Mouse (Mus musculus): ENCODE measurements around the gene Parvg. TPM values are rescaled to one million over a fixed set of nuclear protein-coding genes. Genes with fewer than 3 reads are reported as not detected.

Gene Parvg
- polyA plus RNA-seq, 1 experiment from 2014 or later = 9.4 TPM

- 60% methylated on average over 3 of the region's 3 CpGs for WGBS (ENCODE audit: insufficient replicate concordance)
These were observed 40.9 kb downstream of the Parvg start for GRCm38 (mm10) chr15:84364746-84365145.

GRCm38 (mm10) chr15:84365675-84366381 lies 42.0 kb downstream of the Parvg start:
- DNase-seq (no peak), ATAC-seq (ENCODE audit: low read depth) (no peak)
- no peak overlapping the region for H3K4me2 ChIP-seq
- H3K27me3 ChIP-seq = no peaks in the 10 kb centered on the region
- WGBS (ENCODE audit: insufficient replicate concordance) = 72% methylated on average over 17 of the region's 17 CpGs
- H3K36me3 ChIP-seq = no peaks in the 10 kb centered on the region
- H3K9me3 ChIP-seq (replicated peaks) = no peaks in the 10 kb centered on the region
- H3K4me1 ChIP-seq (replicated peaks) = no peaks in the 10 kb centered on the region
- no peak overlapping the region for H3K27ac ChIP-seq
- no peak overlapping the region for H3K9ac ChIP-seq
- no peak overlapping the region for H3K4me3 ChIP-seq (replicated peaks)

More at GRCm38 (mm10) chr15:84364746-84365145, 40.9 kb downstream of the Parvg start:
- Histone ChIP-seq H3K4me1 (replicated peaks) (no peaks in the 10 kb centered on the region), H3K9me3 (replicated peaks) (no peaks in the 10 kb centered on the region), H3K36me3 (no peaks in the 10 kb centered on the region), H3K27me3 (no peaks in the 10 kb centered on the region), H3K9ac (no peak overlapping the region), H3K4me3 (replicated peaks) (no peak overlapping the region), H3K4me2 (no peak overlapping the region), H3K27ac (no peak overlapping the region)
- ATAC-seq (ENCODE audit: low read depth) (no peak), DNase-seq (no peak)

- H3K27ac ChIP-seq = no peak overlapping the region
- no peak for ATAC-seq (ENCODE audit: low read depth)
- no peak for DNase-seq
- WGBS (ENCODE audit: insufficient replicate concordance) = 81% methylated on average over 10 of the region's 10 CpGs
- H3K4me1 ChIP-seq (replicated peaks) = no peaks in the 10 kb centered on the region
- no peak overlapping the region for H3K4me2 ChIP-seq
- H3K4me3 ChIP-seq (replicated peaks) = no peak overlapping the region
- H3K9ac ChIP-seq = no peak overlapping the region
- H3K27me3 ChIP-seq = no peaks in the 10 kb centered on the region
- no peaks in the 10 kb centered on the region for H3K36me3 ChIP-seq
- H3K9me3 ChIP-seq (replicated peaks) = no peaks in the 10 kb centered on the region
These were observed 42.8 kb downstream of the Parvg start for GRCm38 (mm10) chr15:84366574-84366989.

- H3K36me3 ChIP-seq = no peaks in the 10 kb centered on the region
- 61% methylated on average over 8 of the region's 8 CpGs for WGBS (ENCODE audit: insufficient replicate concordance)
- DNase-seq = no peak
- no peaks in the 10 kb centered on the region for H3K4me1 ChIP-seq (replicated peaks)
- H3K9me3 ChIP-seq (replicated peaks) = no peaks in the 10 kb centered on the region
- H3K27me3 ChIP-seq = no peaks in the 10 kb centered on the region
- no peak overlapping the region for H3K27ac ChIP-seq
- no peak overlapping the region for H3K4me2 ChIP-seq
- no peak for ATAC-seq (ENCODE audit: low read depth)
- no peak overlapping the region for H3K4me3 ChIP-seq (replicated peaks)
- H3K9ac ChIP-seq = no peak overlapping the region
These were observed 43.6 kb downstream of the Parvg start for GRCm38 (mm10) chr15:84367402-84367801.

- Histone ChIP-seq H3K4me1 (replicated peaks) (no peaks in the 10 kb centered on the region), H3K9ac (no peak overlapping the region), H3K4me3 (replicated peaks) (no peak overlapping the region), H3K27me3 (no peaks in the 10 kb centered on the region), H3K4me2 (no peak overlapping the region), H3K9me3 (replicated peaks) (peaks cover 14% of the 10 kb centered on the region; the same call in 1 of the 2 replicates), H3K27ac (no peak overlapping the region), H3K36me3 (no peaks in the 10 kb centered on the region)
- no peak for ATAC-seq (ENCODE audit: low read depth)
- WGBS (ENCODE audit: insufficient replicate concordance) = 61% methylated on average over 5 of the region's 5 CpGs
- DNase-seq = no peak
These were observed 49.0 kb downstream of the Parvg start for GRCm38 (mm10) chr15:84372801-84373200.

GRCm38 (mm10) chr15:84378734-84379133 lies 54.9 kb downstream of the Parvg start:
- no peak overlapping the region for H3K9ac ChIP-seq
- ATAC-seq (ENCODE audit: low read depth) (no peak), DNase-seq (no peak)
- 66% methylated on average over 9 of the region's 9 CpGs for WGBS (ENCODE audit: insufficient replicate concordance)
- H3K36me3 ChIP-seq = no peaks in the 10 kb centered on the region
- H3K4me3 ChIP-seq (replicated peaks) = no peak overlapping the region
- no peak overlapping the region for H3K4me2 ChIP-seq
- no peaks in the 10 kb centered on the region for H3K27me3 ChIP-seq
- H3K27ac ChIP-seq = no peak overlapping the region
- peaks cover 14% of the 10 kb centered on the region; the same call in 1 of the 2 replicates for H3K9me3 ChIP-seq (replicated peaks)
- peaks cover 7% of the 10 kb centered on the region; the same call in 1 of the 2 replicates for H3K4me1 ChIP-seq (replicated peaks)

- DNase-seq (no peak), ATAC-seq (ENCODE audit: low read depth) (no peak)
- H3K27ac ChIP-seq = no peak overlapping the region
- no peaks in the 10 kb centered on the region for H3K36me3 ChIP-seq
- H3K9ac ChIP-seq = no peak overlapping the region
- peaks cover 7% of the 10 kb centered on the region; the same call in 1 of the 2 replicates for H3K4me1 ChIP-seq (replicated peaks)
- H3K27me3 ChIP-seq = no peaks in the 10 kb centered on the region
- H3K4me2 ChIP-seq = no peak overlapping the region
- H3K4me3 ChIP-seq (replicated peaks) = no peak overlapping the region
- 55% methylated on average over 10 of the region's 10 CpGs for WGBS (ENCODE audit: insufficient replicate concordance)
- peaks cover 4% of the 10 kb centered on the region; the same call in 1 of the 2 replicates for H3K9me3 ChIP-seq (replicated peaks)
These were observed 56.4 kb downstream of the Parvg start for GRCm38 (mm10) chr15:84380181-84380580.

GRCm38 (mm10) chr15:84384066-84384465 lies 60.2 kb downstream of the Parvg start:
- no peak for ATAC-seq (ENCODE audit: low read depth)
- 48% methylated on average over 9 of the region's 9 CpGs for WGBS (ENCODE audit: insufficient replicate concordance)
- H3K4me3 ChIP-seq (replicated peaks) = no peak overlapping the region
- no peaks in the 10 kb centered on the region for H3K36me3 ChIP-seq
- DNase-seq = no peak
- H3K27me3 ChIP-seq = no peaks in the 10 kb centered on the region
- no peaks in the 10 kb centered on the region for H3K9me3 ChIP-seq (replicated peaks)
- no peak overlapping the region for H3K9ac ChIP-seq
- H3K4me2 ChIP-seq = no peak overlapping the region
- H3K27ac ChIP-seq = no peak overlapping the region
- peaks cover 7% of the 10 kb centered on the region; the same call in 1 of the 2 replicates for H3K4me1 ChIP-seq (replicated peaks)

- ATAC-seq (ENCODE audit: low read depth) (no peak), DNase-seq (no peak)
- no peaks in the 10 kb centered on the region for H3K27me3 ChIP-seq
- H3K4me1 ChIP-seq (replicated peaks) = peaks cover 7% of the 10 kb centered on the region; the same call in 1 of the 2 replicates
- H3K9me3 ChIP-seq (replicated peaks) = no peaks in the 10 kb centered on the region
- no peak overlapping the region for H3K4me3 ChIP-seq (replicated peaks)
- WGBS (ENCODE audit: insufficient replicate concordance) = 69% methylated on average over 8 of the region's 8 CpGs
- H3K36me3 ChIP-seq = no peaks in the 10 kb centered on the region
- no peak overlapping the region for H3K9ac ChIP-seq
- H3K4me2 ChIP-seq = no peak overlapping the region
- no peak overlapping the region for H3K27ac ChIP-seq
These were observed 62.3 kb downstream of the Parvg start for GRCm38 (mm10) chr15:84385995-84386565.

- H3K4me1 ChIP-seq (replicated peaks) = no peaks in the 10 kb centered on the region
- H3K9ac ChIP-seq = no peak overlapping the region
- ATAC-seq (ENCODE audit: low read depth) (no peak), DNase-seq (no peak)
- H3K4me2 ChIP-seq = no peak overlapping the region
- H3K4me3 ChIP-seq (replicated peaks) = no peak overlapping the region
- H3K27ac ChIP-seq = no peak overlapping the region
- no peaks in the 10 kb centered on the region for H3K36me3 ChIP-seq
- H3K27me3 ChIP-seq = no peaks in the 10 kb centered on the region
- no peaks in the 10 kb centered on the region for H3K9me3 ChIP-seq (replicated peaks)
- 23% methylated on average over 8 of the region's 8 CpGs for WGBS (ENCODE audit: insufficient replicate concordance)
These were observed 64.9 kb downstream of the Parvg start for GRCm38 (mm10) chr15:84388698-84389131.

GRCm38 (mm10) chr15:84392131-84392530 lies 68.3 kb downstream of the Parvg start:
- Histone ChIP-seq H3K4me1 (replicated peaks) (0 out of 2 replicates have a peak, but pooled peaks cover 3% of the 10 kb centered on the region), H3K27me3 (no peaks in the 10 kb centered on the region), H3K4me3 (replicated peaks) (no peak overlapping the region), H3K36me3 (no peaks in the 10 kb centered on the region), H3K27ac (no peak overlapping the region), H3K4me2 (no peak overlapping the region), H3K9ac (no peak overlapping the region), H3K9me3 (replicated peaks) (no peaks in the 10 kb centered on the region)
- 74% methylated on average over 4 of the region's 4 CpGs for WGBS (ENCODE audit: insufficient replicate concordance)
- no peak for DNase-seq
- ATAC-seq (ENCODE audit: low read depth) = no peak

Measured in liver, embryonic 13.5 days (tissue).